Mouse (Mus musculus): ENCODE data around the gene Rbfox1. TPM values are rescaled to one million over a fixed set of nuclear protein-coding genes. Genes with fewer than 3 reads are reported as not detected.

Gene Rbfox1
- total and polyA plus RNA-seq, 2 experiments, result 0.09 TPM; not detected in 1

DNA sequence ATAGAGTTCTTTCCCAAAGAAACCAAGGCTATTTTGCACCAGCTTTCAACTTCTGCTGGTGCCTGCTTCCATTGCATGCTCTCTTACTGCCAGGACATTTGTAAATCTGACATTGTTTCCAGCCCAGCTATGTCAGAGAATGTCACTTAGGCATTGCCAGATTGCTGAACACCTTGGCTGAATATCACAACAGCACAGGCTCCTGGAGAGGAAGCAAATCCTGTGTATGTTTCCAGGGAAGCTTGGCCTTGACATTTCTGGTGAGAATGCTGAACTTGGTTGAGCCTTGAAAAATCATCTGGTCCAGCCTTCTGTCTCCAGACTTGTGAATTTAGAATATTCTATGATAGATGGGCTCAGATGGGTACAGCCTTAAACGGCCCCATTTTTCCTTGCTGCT is 1217.3 kb downstream of the Rbfox1 start:
- Histone ChIP-seq H3K4me1 (ENCODE audit: control insufficient read depth, insufficient read depth, low read length) (peaks cover 11% of the 10 kb centered on the region), H3K36me3 (ENCODE audit: control insufficient read depth, insufficient read depth, low read length) (no peaks in the 10 kb centered on the region), H3K27me3 (ENCODE audit: control insufficient read depth, insufficient read depth, low read length) (no peaks in the 10 kb centered on the region), H3K9ac (ENCODE audit: low read depth, low read length) (no peak overlapping the region), H3K4me3 (ENCODE audit: insufficient read depth, low read depth, low read length) (no peak overlapping the region), H3K79me2 (ENCODE audit: control insufficient read depth, insufficient read depth, low read length) (no peaks in the 10 kb centered on the region), H3K27ac (replicated peaks; ENCODE audit: insufficient read depth, low read depth, low read length) (no peak overlapping the region)
- TF ChIP-seq CTCF (IDR thresholded peaks at IDR 0.05; ENCODE audit: low read depth, low read length) (no peak), POLR2A (IDR thresholded peaks at IDR 0.05; ENCODE audit: extremely low read depth, insufficient read depth, low read length) (no peak)
- 81% methylated on average over 1 of the region's 1 CpGs for WGBS
- DNase-seq (ENCODE audit: extremely low read depth, low read depth, low spot score), result no peak

DNA sequence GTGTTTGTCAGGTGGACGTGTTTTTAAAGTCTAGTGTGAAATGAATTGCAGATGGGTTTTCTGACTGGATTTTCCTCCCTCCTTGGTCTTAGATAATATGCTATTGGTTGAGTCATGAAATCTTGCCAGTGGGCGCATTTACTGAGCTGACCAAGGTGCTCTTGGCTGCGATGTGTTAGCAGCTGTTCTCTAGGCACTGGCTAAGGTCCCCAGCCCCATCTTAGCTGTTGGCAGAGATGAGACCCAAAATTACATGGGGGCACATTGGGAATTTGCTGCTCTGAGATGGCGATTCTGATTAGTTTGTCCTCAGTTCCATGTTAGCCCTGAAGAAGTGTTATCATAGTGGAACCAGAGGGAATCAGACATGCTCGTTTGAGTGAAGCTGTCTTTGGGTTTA is 1218.1 kb downstream of the Rbfox1 start:
- 83% methylated on average over 5 of the region's 5 CpGs for WGBS
- Histone ChIP-seq H3K9ac (ENCODE audit: low read depth, low read length) (no peak overlapping the region), H3K27ac (replicated peaks; ENCODE audit: insufficient read depth, low read depth, low read length) (no peak overlapping the region), H3K79me2 (ENCODE audit: control insufficient read depth, insufficient read depth, low read length) (no peaks in the 10 kb centered on the region), H3K36me3 (ENCODE audit: control insufficient read depth, insufficient read depth, low read length) (no peaks in the 10 kb centered on the region), H3K4me1 (ENCODE audit: control insufficient read depth, insufficient read depth, low read length) (peaks cover 11% of the 10 kb centered on the region), H3K4me3 (ENCODE audit: insufficient read depth, low read depth, low read length) (no peak overlapping the region), H3K27me3 (ENCODE audit: control insufficient read depth, insufficient read depth, low read length) (no peaks in the 10 kb centered on the region)
- DNase-seq (ENCODE audit: extremely low read depth, low read depth, low spot score), result no peak
- TF ChIP-seq POLR2A (IDR thresholded peaks at IDR 0.05; ENCODE audit: extremely low read depth, insufficient read depth, low read length) (no peak), CTCF (IDR thresholded peaks at IDR 0.05; ENCODE audit: low read depth, low read length) (no peak)

DNA sequence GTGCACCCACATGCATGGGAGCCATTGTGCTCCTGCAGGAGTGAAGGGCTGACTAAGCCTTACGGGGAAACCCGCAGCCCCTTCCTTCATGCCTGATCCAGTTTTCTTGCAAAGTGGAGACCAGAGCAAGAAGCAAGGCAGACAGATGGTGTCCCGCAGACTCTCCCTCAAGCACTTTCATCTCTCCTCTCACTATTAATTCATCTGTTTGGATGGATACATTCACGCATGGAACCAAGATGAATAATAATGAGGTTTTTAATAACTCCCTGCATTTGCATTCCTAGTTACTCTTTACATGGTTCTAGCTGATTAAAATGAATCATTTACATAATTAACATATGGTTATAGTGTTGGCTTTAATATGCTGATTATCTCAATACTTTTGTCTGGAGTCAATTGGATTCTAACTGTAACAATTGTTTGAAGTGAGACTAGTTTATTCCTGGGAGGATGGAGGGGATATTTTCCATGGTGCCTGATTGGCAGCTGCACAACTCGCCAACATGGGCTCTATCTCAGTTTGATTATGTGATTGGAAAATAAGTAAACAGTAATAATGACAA is 1221.4 kb downstream of the Rbfox1 start:
- H3K27me3 ChIP-seq (ENCODE audit: control insufficient read depth, insufficient read depth, low read length), result no peaks in the 10 kb centered on the region
- H3K9ac ChIP-seq (ENCODE audit: low read depth, low read length), result no peak overlapping the region
- no peak for TF ChIP-seq CTCF (IDR thresholded peaks at IDR 0.05; ENCODE audit: low read depth, low read length)
- TF ChIP-seq POLR2A (IDR thresholded peaks at IDR 0.05; ENCODE audit: extremely low read depth, insufficient read depth, low read length), result no peak
- no peak overlapping the region for H3K27ac ChIP-seq (replicated peaks; ENCODE audit: insufficient read depth, low read depth, low read length)
- H3K4me3 ChIP-seq (ENCODE audit: insufficient read depth, low read depth, low read length), result no peak overlapping the region
- no peaks in the 10 kb centered on the region for H3K36me3 ChIP-seq (ENCODE audit: control insufficient read depth, insufficient read depth, low read length)
- 93% methylated on average over 5 of the region's 5 CpGs for WGBS
- DNase-seq (ENCODE audit: extremely low read depth, low read depth, low spot score), result no peak
- no peaks in the 10 kb centered on the region for H3K79me2 ChIP-seq (ENCODE audit: control insufficient read depth, insufficient read depth, low read length)
- no peaks in the 10 kb centered on the region for H3K4me1 ChIP-seq (ENCODE audit: control insufficient read depth, insufficient read depth, low read length)

DNA sequence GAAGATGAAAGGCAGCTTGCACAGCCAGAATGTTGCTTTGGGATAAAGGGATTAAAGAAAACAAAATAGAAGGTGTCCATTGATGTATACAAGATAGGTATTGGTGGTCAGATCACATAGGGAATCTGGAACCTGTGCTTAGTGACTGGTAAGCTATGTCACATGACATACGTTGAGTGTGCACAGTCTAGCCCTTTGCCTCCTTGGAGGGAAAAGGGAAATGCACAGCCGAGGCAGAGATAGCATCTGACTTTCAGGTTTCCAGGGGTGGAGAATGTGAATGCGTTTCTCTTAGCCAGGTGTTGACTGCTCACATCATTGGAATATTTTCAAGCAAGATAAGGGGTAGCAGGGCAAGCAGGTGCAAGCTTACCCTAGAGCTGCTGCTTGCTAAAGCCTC is 1230.8 kb downstream of the Rbfox1 start:
- H3K79me2 ChIP-seq (ENCODE audit: control insufficient read depth, insufficient read depth, low read length), result no peaks in the 10 kb centered on the region
- TF ChIP-seq CTCF (IDR thresholded peaks at IDR 0.05; ENCODE audit: low read depth, low read length), result no peak
- no peak for TF ChIP-seq POLR2A (IDR thresholded peaks at IDR 0.05; ENCODE audit: extremely low read depth, insufficient read depth, low read length)
- 66% methylated on average over 3 of the region's 3 CpGs for WGBS
- no peak overlapping the region for H3K27ac ChIP-seq (replicated peaks; ENCODE audit: insufficient read depth, low read depth, low read length)
- DNase-seq (ENCODE audit: extremely low read depth, low read depth, low spot score), result no peak
- H3K27me3 ChIP-seq (ENCODE audit: control insufficient read depth, insufficient read depth, low read length), result no peaks in the 10 kb centered on the region
- H3K4me1 ChIP-seq (ENCODE audit: control insufficient read depth, insufficient read depth, low read length), result no peaks in the 10 kb centered on the region
- H3K36me3 ChIP-seq (ENCODE audit: control insufficient read depth, insufficient read depth, low read length), result no peaks in the 10 kb centered on the region
- no peak overlapping the region for H3K4me3 ChIP-seq (ENCODE audit: insufficient read depth, low read depth, low read length)
- H3K9ac ChIP-seq (ENCODE audit: low read depth, low read length), result no peak overlapping the region

DNA sequence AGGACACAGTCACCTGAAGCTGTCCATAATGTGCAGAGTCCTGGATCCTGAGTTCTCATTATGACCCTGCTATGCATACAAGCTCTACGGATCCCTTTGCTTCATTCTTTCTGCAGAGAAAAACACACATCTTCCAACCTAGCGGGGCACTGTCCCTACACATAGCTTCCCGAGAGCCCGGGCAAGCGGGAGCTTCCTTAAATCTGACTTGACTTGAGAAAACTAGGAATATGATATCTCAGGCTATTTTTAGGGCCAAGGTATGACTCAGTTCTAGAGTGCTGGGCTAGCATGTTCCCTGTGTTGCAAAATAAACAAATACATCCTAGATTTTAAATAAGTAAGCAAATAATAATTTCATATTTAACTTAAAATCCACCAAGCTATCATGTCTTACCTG is 1244.4 kb downstream of the Rbfox1 start:
- no peak for DNase-seq (ENCODE audit: extremely low read depth, low read depth, low spot score)
- Histone ChIP-seq H3K79me2 (ENCODE audit: control insufficient read depth, insufficient read depth, low read length) (no peaks in the 10 kb centered on the region), H3K4me1 (ENCODE audit: control insufficient read depth, insufficient read depth, low read length) (no peaks in the 10 kb centered on the region), H3K36me3 (ENCODE audit: control insufficient read depth, insufficient read depth, low read length) (no peaks in the 10 kb centered on the region), H3K4me3 (ENCODE audit: insufficient read depth, low read depth, low read length) (no peak overlapping the region), H3K27ac (replicated peaks; ENCODE audit: insufficient read depth, low read depth, low read length) (no peak overlapping the region), H3K27me3 (ENCODE audit: control insufficient read depth, insufficient read depth, low read length) (no peaks in the 10 kb centered on the region), H3K9ac (ENCODE audit: low read depth, low read length) (no peak overlapping the region)
- TF ChIP-seq POLR2A (IDR thresholded peaks at IDR 0.05; ENCODE audit: extremely low read depth, insufficient read depth, low read length) (no peak), CTCF (IDR thresholded peaks at IDR 0.05; ENCODE audit: low read depth, low read length) (no peak)
- 86% methylated on average over 5 of the region's 5 CpGs for WGBS

DNA sequence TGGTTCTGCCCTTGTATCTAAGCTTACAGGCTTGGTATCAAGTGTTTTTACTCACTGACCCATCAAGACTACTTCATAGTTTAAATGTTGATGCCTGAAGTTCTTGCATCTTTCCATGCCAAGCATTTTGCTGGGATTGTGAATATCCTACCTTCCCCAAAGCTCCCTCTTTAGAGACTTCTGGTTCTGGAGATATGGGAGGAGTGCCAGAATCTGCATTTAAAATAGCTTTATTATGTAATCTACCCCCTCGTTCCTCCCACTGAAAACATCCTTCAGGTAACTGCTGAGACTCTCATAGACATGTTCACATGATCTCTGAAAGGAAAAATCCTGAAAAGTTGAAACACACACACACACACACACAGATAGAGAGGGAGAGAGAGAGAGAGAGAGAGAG is 1247.3 kb downstream of the Rbfox1 start:
- H3K36me3 ChIP-seq (ENCODE audit: control insufficient read depth, insufficient read depth, low read length), result no peaks in the 10 kb centered on the region
- WGBS, result 50% methylated on average over 1 of the region's 1 CpGs
- no peaks in the 10 kb centered on the region for H3K4me1 ChIP-seq (ENCODE audit: control insufficient read depth, insufficient read depth, low read length)
- no peak overlapping the region for H3K4me3 ChIP-seq (ENCODE audit: insufficient read depth, low read depth, low read length)
- no peak overlapping the region for H3K27ac ChIP-seq (replicated peaks; ENCODE audit: insufficient read depth, low read depth, low read length)
- no peak for DNase-seq (ENCODE audit: extremely low read depth, low read depth, low spot score)
- no peaks in the 10 kb centered on the region for H3K27me3 ChIP-seq (ENCODE audit: control insufficient read depth, insufficient read depth, low read length)
- no peak for TF ChIP-seq CTCF (IDR thresholded peaks at IDR 0.05; ENCODE audit: low read depth, low read length)
- no peak for TF ChIP-seq POLR2A (IDR thresholded peaks at IDR 0.05; ENCODE audit: extremely low read depth, insufficient read depth, low read length)
- H3K9ac ChIP-seq (ENCODE audit: low read depth, low read length), result no peak overlapping the region
- H3K79me2 ChIP-seq (ENCODE audit: control insufficient read depth, insufficient read depth, low read length), result no peaks in the 10 kb centered on the region
